In the genomic region with DNA sequence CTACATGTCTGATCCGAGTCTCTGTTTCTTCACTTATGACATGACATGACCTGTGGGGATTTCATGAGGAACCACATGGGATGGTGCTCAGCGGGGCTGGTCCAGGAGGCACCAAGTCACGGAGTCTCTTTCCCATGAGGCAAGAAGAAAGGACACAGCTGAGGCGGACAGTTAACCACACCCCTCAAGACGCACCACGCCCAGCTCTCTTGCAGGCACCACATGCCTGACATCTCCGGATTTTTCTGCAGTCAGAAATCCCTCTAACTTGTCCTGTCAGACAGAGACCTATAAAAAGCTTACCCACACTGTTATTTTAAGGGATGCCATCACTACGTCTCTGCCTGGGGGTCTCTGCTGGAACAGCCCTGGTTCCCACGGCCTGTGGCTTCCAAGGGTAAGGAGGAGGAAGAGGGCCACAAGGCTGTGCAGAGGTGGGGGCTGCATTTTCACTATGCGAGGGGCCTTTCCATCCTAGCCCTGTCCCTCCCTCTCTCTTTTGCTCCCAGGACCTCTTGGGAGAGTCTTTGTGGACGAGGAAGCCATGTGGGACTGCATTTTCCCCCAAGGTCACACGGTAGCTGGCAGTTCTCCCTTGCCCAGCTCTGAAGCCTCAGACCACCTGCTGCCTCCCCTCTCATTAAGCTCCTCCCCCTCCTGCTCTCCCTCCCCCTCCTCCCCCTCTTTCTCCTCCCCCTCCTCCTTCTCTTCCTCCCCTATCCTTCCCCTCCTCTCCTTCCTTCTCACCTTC, we compare ENCODE assay signal across 8 mouse cellular contexts.
DNase-seq lines count a peak whose midpoint lies in the region; ATAC-seq and TF ChIP-seq lines count a peak whose summit lies in the region.

No protein-coding gene starts in this region.

- ATAC-seq in intestine, embryonic 14.5 days (replicated peaks; ENCODE audit: low FRiP score, low TSS enrichment, low read depth), result no peak
- ATAC-seq in intestine, postnatal 0 days, result no peak
- ATAC-seq in heart, embryonic 15.5 days (replicated peaks; ENCODE audit: insufficient number of reproducible peaks, insufficient read depth, low FRiP score, low read depth), result no peak
- ATAC-seq in cerebellum, adult (ENCODE audit: insufficient number of reproducible peaks, low FRiP score, low TSS enrichment), result no peak

- H3K27ac ChIP-seq in intestine, embryonic 14.5 days (ENCODE audit: low read depth), result peak overlapping the region; percentile 87
- no peak overlapping the region for H3K27ac ChIP-seq in intestine, postnatal 0 days (ENCODE audit: low read depth, low read length)
- H3K27ac ChIP-seq in heart, embryonic 15.5 days, result 0 out of 2 replicates have a peak overlapping the region, but pooled peaks have one; percentile 61

- no peaks in the 10 kb centered on the region for H3K9me3 ChIP-seq in intestine, embryonic 14.5 days (ENCODE audit: control insufficient read depth, low read length)
- H3K9me3 ChIP-seq in intestine, postnatal 0 days (ENCODE audit: control insufficient read depth), result no peaks in the 10 kb centered on the region
- H3K9me3 ChIP-seq in heart, embryonic 15.5 days (replicated peaks), result no peaks in the 10 kb centered on the region

- H3K4me1 ChIP-seq in intestine, embryonic 14.5 days (replicated peaks; ENCODE audit: control insufficient read depth, insufficient read depth, low read length), result peaks cover 62% of the 10 kb centered on the region
- H3K4me1 ChIP-seq in intestine, postnatal 0 days (replicated peaks; ENCODE audit: control insufficient read depth, insufficient read depth, low read length), result no peaks in the 10 kb centered on the region
- peaks cover 45% of the 10 kb centered on the region for H3K4me1 ChIP-seq in heart, embryonic 15.5 days (replicated peaks)

- H3K27me3 ChIP-seq in intestine, embryonic 14.5 days (replicated peaks; ENCODE audit: control insufficient read depth, insufficient read depth, low read length), result no peaks in the 10 kb centered on the region
- 0 out of 2 replicates have a peak, but pooled peaks cover 10% of the 10 kb centered on the region for H3K27me3 ChIP-seq in intestine, postnatal 0 days (replicated peaks; ENCODE audit: control insufficient read depth, insufficient read depth, low read length)
- H3K27me3 ChIP-seq in heart, embryonic 15.5 days, result peaks cover 47% of the 10 kb centered on the region

- no peak overlapping the region for H3K4me3 ChIP-seq in intestine, embryonic 14.5 days (ENCODE audit: low read depth, low read length)
- H3K4me3 ChIP-seq in intestine, postnatal 0 days (ENCODE audit: low read depth, low read length), result no peak overlapping the region
- H3K4me3 ChIP-seq in heart, embryonic 15.5 days, result no peak overlapping the region

- no peak overlapping the region for H3K9ac ChIP-seq in intestine, embryonic 14.5 days (ENCODE audit: low read length)
- H3K9ac ChIP-seq in intestine, postnatal 0 days (ENCODE audit: low read depth, low read length), result no peak overlapping the region
- H3K9ac ChIP-seq in heart, embryonic 15.5 days, result peak overlapping the region; percentile 14; the same call in 1 of the 2 replicates

- no peaks in the 10 kb centered on the region for H3K36me3 ChIP-seq in intestine, embryonic 14.5 days (ENCODE audit: control insufficient read depth, insufficient read depth, low read length)
- no peaks in the 10 kb centered on the region for H3K36me3 ChIP-seq in intestine, postnatal 0 days (ENCODE audit: control insufficient read depth, insufficient read depth)
- H3K36me3 ChIP-seq in heart, embryonic 15.5 days, result no peaks in the 10 kb centered on the region

- H3K4me2 ChIP-seq in intestine, embryonic 14.5 days (ENCODE audit: low read length), result no peak overlapping the region
- H3K4me2 ChIP-seq in intestine, postnatal 0 days (replicated peaks; ENCODE audit: low read depth), result no peak overlapping the region
- H3K4me2 ChIP-seq in heart, embryonic 15.5 days, result no peak overlapping the region

- TF ChIP-seq CTCF in intestine, postnatal 0 days (IDR thresholded peaks at IDR 0.05; ENCODE audit: low read depth), result no peak

- DNase-seq in intestine, embryonic 14.5 days (ENCODE audit: low spot score), result no peak
- DNase-seq in brain, adult 2 months (ENCODE audit: low read depth, low spot score), result peak; percentile 41
- DNase-seq in lung, postnatal 4 days, result peak; percentile 33 to 61
- DNase-seq in ovary, postnatal 14 days (ENCODE audit: low spot score), result no peak
- DNase-seq in gastrocnemius, adult 8-10 months (ENCODE audit: low spot score in 2 of 2), result no peak

- 8% methylated on average over 12 of the region's 12 CpGs for WGBS in intestine, embryonic 14.5 days
- 18% methylated on average over 12 of the region's 12 CpGs for WGBS in intestine, postnatal 0 days
- WGBS in heart, embryonic 15.5 days, result 27% methylated on average over 12 of the region's 12 CpGs

Comparison
In these comparisons a context has a peak if more than half of its experiments do, and no peak if none do; other contexts are left out.
1. DNase-seq: peak in brain, adult 2 months (single experiment) and lung, postnatal 4 days (2 of 2); none in intestine, embryonic 14.5 days (single experiment), ovary, postnatal 14 days (single experiment) and gastrocnemius, adult 8-10 months (0 of 2).